Comparison of ENCODE assay signal across 16 mouse cellular contexts in the genomic region with DNA sequence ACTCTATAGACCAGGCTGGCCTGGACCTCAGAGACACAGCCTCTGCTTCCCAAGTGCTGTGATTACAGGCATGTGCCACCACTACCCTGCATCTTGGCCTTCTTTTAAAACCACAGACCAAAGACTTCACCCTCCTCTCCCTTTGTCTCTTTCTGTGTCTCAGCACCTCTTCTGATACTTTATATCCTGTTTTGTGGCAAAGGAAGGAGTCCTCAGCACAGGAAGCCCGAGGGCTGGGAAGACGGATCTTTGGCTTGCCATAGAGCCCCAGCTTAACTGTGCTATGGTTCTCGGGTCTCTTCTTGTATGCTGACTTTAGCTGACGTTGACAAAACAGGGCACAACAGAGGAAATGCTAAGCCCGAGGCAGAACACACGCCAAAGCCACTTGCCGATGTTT. TPM values are rescaled to one million over a fixed set of nuclear protein-coding genes. Genes with fewer than 3 reads are reported as not detected.
A peak's percentile ranks its signal among the peaks of the same experiment; 100 is the strongest.
DNase-seq lines count a peak whose midpoint lies in the region; ATAC-seq and TF ChIP-seq lines count a peak whose summit lies in the region.
"Had no signal": no experiment of that assay in that cellular context is flagged by ENCODE, and none has a peak within 500 bp of the region (broad histone marks: within the 10 kb centered on the region; RNA-seq: fewer than 3 reads in every experiment).

No protein-coding gene starts in this region.

- no peak overlapping the region for H3K4me3 ChIP-seq in forebrain, embryonic 10.5 days
- no peak overlapping the region for H3K4me3 ChIP-seq in forebrain, embryonic 12.5 days (replicated peaks)
- no peak overlapping the region for H3K4me3 ChIP-seq in kidney, postnatal 0 days (replicated peaks; ENCODE audit: low read depth, low read length)
- no peak overlapping the region for H3K4me3 ChIP-seq in kidney, embryonic 14.5 days (ENCODE audit: low read length)
- H3K4me3 ChIP-seq in bone marrow macrophage, adult 2 months (ENCODE audit: insufficient read depth, low read length): no peak overlapping the region
- no peak overlapping the region for H3K4me3 ChIP-seq in liver, embryonic 15.5 days (replicated peaks)
- H3K4me3 ChIP-seq: hindbrain, embryonic 13.5 days; layer of hippocampus, adult 2 months; limb, embryonic 12.5 days; neural tube, embryonic 12.5 days had no signal

- peak overlapping the region; percentile 54 for H3K27ac ChIP-seq in forebrain, embryonic 10.5 days
- H3K27ac ChIP-seq in forebrain, embryonic 12.5 days: no peak overlapping the region
- H3K27ac ChIP-seq in kidney, postnatal 0 days: 0 out of 2 replicates have a peak overlapping the region, but pooled peaks have one; percentile 28
- no peak overlapping the region for H3K27ac ChIP-seq in kidney, embryonic 14.5 days (ENCODE audit: low read depth, low read length)
- peak overlapping the region; percentile 86 for H3K27ac ChIP-seq in bone marrow macrophage, adult 2 months (ENCODE audit: insufficient read depth, low read depth, low read length)
- H3K27ac ChIP-seq in liver, embryonic 15.5 days (replicated peaks): peak overlapping the region; percentile 10; the same call in 1 of the 2 replicates
- H3K27ac ChIP-seq: hindbrain, embryonic 13.5 days; limb, embryonic 12.5 days; neural tube, embryonic 12.5 days had no signal

- intact Hi-C loops in left cerebral cortex, postnatal 4 days (cut with DNase I): no loop called here

- no peaks in the 10 kb centered on the region for H3K36me3 ChIP-seq in forebrain, embryonic 10.5 days (replicated peaks)
- H3K36me3 ChIP-seq in forebrain, embryonic 12.5 days (replicated peaks): no peaks in the 10 kb centered on the region
- H3K36me3 ChIP-seq in kidney, postnatal 0 days (ENCODE audit: insufficient read depth, low read length): no peaks in the 10 kb centered on the region
- H3K36me3 ChIP-seq in kidney, embryonic 14.5 days (ENCODE audit: control insufficient read depth, insufficient read depth, low read length): no peaks in the 10 kb centered on the region
- H3K36me3 ChIP-seq in liver, embryonic 15.5 days (replicated peaks): no peaks in the 10 kb centered on the region
- H3K36me3 ChIP-seq: hindbrain, embryonic 13.5 days; limb, embryonic 12.5 days; neural tube, embryonic 12.5 days had no signal

- no peak overlapping the region for H3K9ac ChIP-seq in forebrain, embryonic 12.5 days
- H3K9ac ChIP-seq in kidney, postnatal 0 days (ENCODE audit: low read depth, low read length): no peak overlapping the region
- H3K9ac ChIP-seq in kidney, embryonic 14.5 days (ENCODE audit: low read depth, low read length): no peak overlapping the region
- H3K9ac ChIP-seq in liver, embryonic 15.5 days: no peak overlapping the region
- H3K9ac ChIP-seq: hindbrain, embryonic 13.5 days; limb, embryonic 12.5 days; neural tube, embryonic 12.5 days had no signal

- no peaks in the 10 kb centered on the region for H3K27me3 ChIP-seq in forebrain, embryonic 10.5 days (ENCODE audit: poor library complexity, severe bottlenecking)
- H3K27me3 ChIP-seq in forebrain, embryonic 12.5 days: no peaks in the 10 kb centered on the region; the same call in 1 of the 2 replicates
- no peaks in the 10 kb centered on the region for H3K27me3 ChIP-seq in kidney, postnatal 0 days (ENCODE audit: insufficient read depth, low read length)
- no peaks in the 10 kb centered on the region for H3K27me3 ChIP-seq in kidney, embryonic 14.5 days (ENCODE audit: control insufficient read depth, insufficient read depth, low read length)
- no peaks in the 10 kb centered on the region for H3K27me3 ChIP-seq in liver, embryonic 15.5 days
- H3K27me3 ChIP-seq: hindbrain, embryonic 13.5 days; limb, embryonic 12.5 days; neural tube, embryonic 12.5 days had no signal

- no peak for ATAC-seq in forebrain, embryonic 12.5 days (ENCODE audit: low FRiP score)
- ATAC-seq in kidney, postnatal 0 days (replicated peaks; ENCODE audit: low FRiP score, low read depth): no peak
- ATAC-seq in kidney, embryonic 14.5 days (ENCODE audit: low FRiP score, low TSS enrichment): no peak
- ATAC-seq in liver, embryonic 15.5 days (ENCODE audit: insufficient read depth): no peak

- H3K4me2 ChIP-seq in forebrain, embryonic 12.5 days: no peak overlapping the region
- H3K4me2 ChIP-seq in kidney, postnatal 0 days (ENCODE audit: low read length): no peak overlapping the region
- no peak overlapping the region for H3K4me2 ChIP-seq in kidney, embryonic 14.5 days (replicated peaks; ENCODE audit: low read depth, low read length)
- no peak overlapping the region for H3K4me2 ChIP-seq in liver, embryonic 15.5 days
- H3K4me2 ChIP-seq: hindbrain, embryonic 13.5 days; limb, embryonic 12.5 days; midbrain, embryonic 11.5 days; neural tube, embryonic 12.5 days had no signal

- TF ChIP-seq CTCF in kidney, postnatal 0 days (IDR thresholded peaks at IDR 0.05; ENCODE audit: low read depth): no peak
- no peak for TF ChIP-seq CTCF in bone marrow macrophage, adult 2 months (IDR thresholded peaks at IDR 0.05; ENCODE audit: low read depth, low read length)

- no peak for DNase-seq in forebrain, embryonic 10.5 days (ENCODE audit: extremely low spot score, low spot score)
- DNase-seq in kidney, postnatal 0 days (ENCODE audit: low spot score): no peak
- no peak for DNase-seq in left cerebral cortex, postnatal 4 days
- no peak for DNase-seq in urinary bladder, postnatal 14 days (ENCODE audit: low spot score)
- DNase-seq: adrenal gland, adult 8-10 months; cerebellum, adult 11 months; gastrocnemius, postnatal 10 days had no signal

- H3K4me1 ChIP-seq in forebrain, embryonic 10.5 days: peaks cover 17% of the 10 kb centered on the region; the same call in 1 of the 2 replicates
- no peaks in the 10 kb centered on the region for H3K4me1 ChIP-seq in forebrain, embryonic 12.5 days
- peaks cover 4% of the 10 kb centered on the region; the same call in 1 of the 2 replicates for H3K4me1 ChIP-seq in kidney, postnatal 0 days (replicated peaks; ENCODE audit: insufficient read depth, low read length)
- 0 out of 2 replicates have a peak, but pooled peaks cover 3% of the 10 kb centered on the region for H3K4me1 ChIP-seq in kidney, embryonic 14.5 days (ENCODE audit: control insufficient read depth, insufficient read depth, low read length)
- H3K4me1 ChIP-seq in bone marrow macrophage, adult 2 months (ENCODE audit: control insufficient read depth, insufficient read depth, low read length): peaks cover 59% of the 10 kb centered on the region
- peaks cover 53% of the 10 kb centered on the region for H3K4me1 ChIP-seq in liver, embryonic 15.5 days (replicated peaks)
- H3K4me1 ChIP-seq: hindbrain, embryonic 13.5 days; limb, embryonic 12.5 days; neural tube, embryonic 12.5 days had no signal

- TF ChIP-seq POLR2A in bone marrow macrophage, adult 2 months (IDR thresholded peaks at IDR 0.05; ENCODE audit: borderline replicate concordance, low read depth, low read length): no peak

- no peaks in the 10 kb centered on the region for H3K9me3 ChIP-seq in forebrain, embryonic 10.5 days
- no peaks in the 10 kb centered on the region for H3K9me3 ChIP-seq in forebrain, embryonic 12.5 days
- H3K9me3 ChIP-seq in kidney, postnatal 0 days (replicated peaks; ENCODE audit: low read length): no peaks in the 10 kb centered on the region
- H3K9me3 ChIP-seq in kidney, embryonic 14.5 days (ENCODE audit: control insufficient read depth, low read length): no peaks in the 10 kb centered on the region
- H3K9me3 ChIP-seq in liver, embryonic 15.5 days (replicated peaks): no peaks in the 10 kb centered on the region
- H3K9me3 ChIP-seq: hindbrain, embryonic 13.5 days; limb, embryonic 12.5 days; neural tube, embryonic 12.5 days had no signal

- WGBS in forebrain, embryonic 10.5 days: 78% methylated on average over 7 of the region's 7 CpGs
- WGBS in forebrain, embryonic 12.5 days: 76% methylated on average over 7 of the region's 7 CpGs
- WGBS in kidney, postnatal 0 days: 66% methylated on average over 7 of the region's 7 CpGs
- 71% methylated on average over 7 of the region's 7 CpGs for WGBS in kidney, embryonic 14.5 days
- 38% methylated on average over 7 of the region's 7 CpGs for WGBS in liver, embryonic 15.5 days (ENCODE audit: insufficient replicate concordance)

RNA-seq across cellular contexts. Expression of a gene that starts 6.1 kb away (rescaled TPM):
- polyA plus RNA-seq in forebrain, embryonic 10.5 days (2016; fragmentation: Nextera tagmentation; extraction: Ambion mirVana): 0.66 and 1.6 TPM in 2 replicates
- polyA plus RNA-seq in forebrain, embryonic 12.5 days (2016; fragmentation: Nextera tagmentation; extraction: Ambion mirVana): 1.3 and 1.7 TPM in 2 replicates
- polyA plus RNA-seq in kidney, postnatal 0 days (2015; fragmentation: Nextera tagmentation; extraction: Ambion mirVana): not detected in 2 replicates
- polyA plus RNA-seq in kidney, embryonic 14.5 days (2014; fragmentation: Nextera tagmentation; extraction: Ambion mirVana): 0.72 and 1.3 TPM in 2 replicates
- not detected in 2 replicates for polyA plus RNA-seq in bone marrow macrophage, adult 2 months (2012; ENCODE audit: insufficient read depth, insufficient read length, missing spikeins)
- polyA plus RNA-seq in liver, embryonic 15.5 days (2015; fragmentation: Nextera tagmentation; extraction: Ambion mirVana): 0.17 and 0.23 TPM in 2 replicates
- not detected for total RNA-seq in left cerebral cortex, postnatal 4 days (2021)
- total RNA-seq: adrenal gland, adult 8-10 months; layer of hippocampus, adult 2 months had no signal

RNA-seq across cellular contexts. Expression of a gene that starts 12.9 kb away (rescaled TPM):
- polyA plus RNA-seq in forebrain, embryonic 10.5 days (2016; fragmentation: Nextera tagmentation; extraction: Ambion mirVana): 26.8 and 27.9 TPM in 2 replicates
- 40.4 and 40.8 TPM in 2 replicates for polyA plus RNA-seq in forebrain, embryonic 12.5 days (2016; fragmentation: Nextera tagmentation; extraction: Ambion mirVana)
- 241 and 254 TPM in 2 replicates for polyA plus RNA-seq in kidney, postnatal 0 days (2015; fragmentation: Nextera tagmentation; extraction: Ambion mirVana)
- polyA plus RNA-seq in kidney, embryonic 14.5 days (2014; fragmentation: Nextera tagmentation; extraction: Ambion mirVana): 91.1 and 148 TPM in 2 replicates
- polyA plus RNA-seq in bone marrow macrophage, adult 2 months (2012; ENCODE audit: insufficient read depth, insufficient read length, missing spikeins): 868 and 944 TPM in 2 replicates
- polyA plus RNA-seq in liver, embryonic 15.5 days (2015; fragmentation: Nextera tagmentation; extraction: Ambion mirVana): 42.8 and 46.8 TPM in 2 replicates
- 10 to 100 TPM; 65.2 to 69.2 TPM for total RNA-seq in left cerebral cortex, postnatal 4 days (2021)

RNA-seq across cellular contexts. Expression of a gene that starts 23.3 kb away (rescaled TPM):
- polyA plus RNA-seq in forebrain, embryonic 10.5 days (2016; fragmentation: Nextera tagmentation; extraction: Ambion mirVana): 23.8 and 27.3 TPM in 2 replicates
- 40.1 and 40.7 TPM in 2 replicates for polyA plus RNA-seq in forebrain, embryonic 12.5 days (2016; fragmentation: Nextera tagmentation; extraction: Ambion mirVana)
- polyA plus RNA-seq in kidney, postnatal 0 days (2015; fragmentation: Nextera tagmentation; extraction: Ambion mirVana): 26.0 and 28.2 TPM in 2 replicates
- 18.0 and 22.3 TPM in 2 replicates for polyA plus RNA-seq in kidney, embryonic 14.5 days (2014; fragmentation: Nextera tagmentation; extraction: Ambion mirVana)
- 111 and 129 TPM in 2 replicates for polyA plus RNA-seq in bone marrow macrophage, adult 2 months (2012; ENCODE audit: insufficient read depth, insufficient read length, missing spikeins)
- 10.9 and 11.7 TPM in 2 replicates for polyA plus RNA-seq in liver, embryonic 15.5 days (2015; fragmentation: Nextera tagmentation; extraction: Ambion mirVana)
- 10 to 100 TPM; 28.0 to 28.1 TPM for total RNA-seq in left cerebral cortex, postnatal 4 days (2021)

RNA-seq across cellular contexts. Expression of a gene that starts 25.8 kb away (rescaled TPM):
- polyA plus RNA-seq in forebrain, embryonic 10.5 days (2016; fragmentation: Nextera tagmentation; extraction: Ambion mirVana): 1.2 TPM in 2 replicates
- 4.0 and 4.4 TPM in 2 replicates for polyA plus RNA-seq in forebrain, embryonic 12.5 days (2016; fragmentation: Nextera tagmentation; extraction: Ambion mirVana)
- 1.2 and 1.3 TPM in 2 replicates for polyA plus RNA-seq in kidney, postnatal 0 days (2015; fragmentation: Nextera tagmentation; extraction: Ambion mirVana)
- polyA plus RNA-seq in kidney, embryonic 14.5 days (2014; fragmentation: Nextera tagmentation; extraction: Ambion mirVana): 1.8 and 2.4 TPM in 2 replicates
- polyA plus RNA-seq in bone marrow macrophage, adult 2 months (2012; ENCODE audit: insufficient read depth, insufficient read length, missing spikeins): 0.28 TPM in 1 of 2 replicates, not detected in the other
- polyA plus RNA-seq in liver, embryonic 15.5 days (2015; fragmentation: Nextera tagmentation; extraction: Ambion mirVana): 0.12 and 0.15 TPM in 2 replicates
- total RNA-seq in left cerebral cortex, postnatal 4 days (2021): 10 to 100 TPM; 32.3 to 33.0 TPM

RNA-seq across cellular contexts. Expression of a gene that starts 30.3 kb away (rescaled TPM):
- 3.2 and 3.9 TPM in 2 replicates for polyA plus RNA-seq in forebrain, embryonic 10.5 days (2016; fragmentation: Nextera tagmentation; extraction: Ambion mirVana)
- 5.8 and 6.2 TPM in 2 replicates for polyA plus RNA-seq in forebrain, embryonic 12.5 days (2016; fragmentation: Nextera tagmentation; extraction: Ambion mirVana)
- 4.9 and 5.2 TPM in 2 replicates for polyA plus RNA-seq in kidney, postnatal 0 days (2015; fragmentation: Nextera tagmentation; extraction: Ambion mirVana)
- polyA plus RNA-seq in kidney, embryonic 14.5 days (2014; fragmentation: Nextera tagmentation; extraction: Ambion mirVana): 5.8 and 7.0 TPM in 2 replicates
- 21.8 and 23.4 TPM in 2 replicates for polyA plus RNA-seq in bone marrow macrophage, adult 2 months (2012; ENCODE audit: insufficient read depth, insufficient read length, missing spikeins)
- polyA plus RNA-seq in liver, embryonic 15.5 days (2015; fragmentation: Nextera tagmentation; extraction: Ambion mirVana): 0.47 and 0.64 TPM in 2 replicates
- total RNA-seq in left cerebral cortex, postnatal 4 days (2021): 10 to 100 TPM; 55.2 to 64.1 TPM

Comparison
In these comparisons a context has a peak if more than half of its experiments do, and no peak if none do; other contexts are left out.
1. H3K27ac ChIP-seq: peak in forebrain, embryonic 10.5 days (single experiment), kidney, postnatal 0 days (single experiment), bone marrow macrophage, adult 2 months (single experiment) and liver, embryonic 15.5 days (single experiment); none in forebrain, embryonic 12.5 days (single experiment) and kidney, embryonic 14.5 days (single experiment).